Mouse (Mus musculus): ENCODE measurements around the gene Gp2. TPM values are rescaled to one million over a fixed set of nuclear protein-coding genes. Genes with fewer than 3 reads are reported as not detected.

Gp2 gene
- polyA plus RNA-seq (2015; fragmentation: Nextera tagmentation; extraction: Ambion mirVana), result not detected in 2 replicates

DNA sequence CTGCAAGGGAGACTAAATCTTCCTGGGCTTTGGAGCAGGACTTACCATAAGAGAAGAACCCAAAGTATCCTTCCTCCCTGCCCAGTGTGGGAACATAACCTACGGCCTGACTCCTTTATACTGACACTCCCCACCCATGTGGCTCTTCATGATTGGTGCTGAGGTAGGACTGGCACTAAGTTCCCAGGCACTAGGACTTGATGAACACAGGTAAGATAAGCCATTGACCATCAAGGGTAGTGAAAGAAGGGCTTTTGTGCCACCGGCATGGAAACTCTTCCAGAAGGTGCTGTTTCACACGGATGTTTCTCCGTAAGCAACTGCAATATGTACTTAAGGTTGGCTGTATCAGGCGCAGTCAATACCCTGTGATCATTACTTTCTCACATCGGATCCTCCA is at the start of gene Gp2:
Gp2 (minus strand) TSS at position 101 of the 400 bp plus-strand sequence.
- ATAC-seq (ENCODE audit: low FRiP score, low read depth), result no peak
- no peaks in the 10 kb centered on the region for H3K4me1 ChIP-seq
- 91% methylated on average over 6 of the region's 6 CpGs for WGBS

DNA sequence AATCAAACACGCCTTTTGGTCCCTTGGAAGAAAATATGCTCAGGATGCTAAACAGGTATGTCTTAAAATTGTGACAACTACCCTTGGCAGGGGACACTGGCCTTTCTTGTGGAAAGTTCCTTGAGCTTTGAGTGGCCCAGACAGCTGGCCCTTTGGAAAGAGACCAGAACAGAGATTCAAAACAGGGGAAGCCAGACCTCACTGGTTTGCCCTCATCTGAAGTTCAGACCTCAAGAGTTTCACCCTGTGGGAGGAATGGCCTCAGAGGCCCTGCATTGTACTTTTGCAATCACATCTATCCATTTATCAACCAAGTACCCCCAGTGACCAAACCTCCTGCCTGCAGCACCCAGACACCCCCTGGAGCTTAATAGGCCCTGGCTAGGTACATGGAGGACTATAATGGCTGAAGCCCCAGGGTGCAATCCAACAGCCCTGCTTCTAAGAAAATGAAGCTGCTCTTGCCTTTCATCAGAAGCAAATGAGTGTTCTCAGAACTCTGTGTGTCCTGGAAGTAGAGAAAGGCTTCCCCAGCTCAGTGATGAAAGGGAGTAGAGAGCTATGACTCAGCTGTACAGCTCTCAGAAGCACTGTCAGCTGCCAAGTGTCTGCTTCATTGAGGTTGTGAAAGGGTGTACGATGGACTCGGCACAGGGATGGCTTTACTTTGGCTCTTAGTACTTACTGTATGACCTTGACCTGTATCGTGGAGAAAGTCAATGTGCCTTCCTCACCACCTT is 31.1 kb upstream of the Gp2 start:
- H3K4me3 ChIP-seq, result no peak overlapping the region
- WGBS, result 83% methylated on average over 4 of the region's 4 CpGs

More for the DNA sequence above, at the start of gene Gp2:
- Histone ChIP-seq H3K27ac (no peak within 1 kb of the TSS), H3K4me2 (replicated peaks) (no peak within 1 kb of the TSS), H3K9ac (no peak within 1 kb of the TSS), H3K36me3 (no peaks in the 10 kb centered on the region), H3K27me3 (no peaks in the 10 kb centered on the region), H3K9me3 (no peaks in the 10 kb centered on the region), H3K4me3 (no peak within 1 kb of the TSS)

DNA sequence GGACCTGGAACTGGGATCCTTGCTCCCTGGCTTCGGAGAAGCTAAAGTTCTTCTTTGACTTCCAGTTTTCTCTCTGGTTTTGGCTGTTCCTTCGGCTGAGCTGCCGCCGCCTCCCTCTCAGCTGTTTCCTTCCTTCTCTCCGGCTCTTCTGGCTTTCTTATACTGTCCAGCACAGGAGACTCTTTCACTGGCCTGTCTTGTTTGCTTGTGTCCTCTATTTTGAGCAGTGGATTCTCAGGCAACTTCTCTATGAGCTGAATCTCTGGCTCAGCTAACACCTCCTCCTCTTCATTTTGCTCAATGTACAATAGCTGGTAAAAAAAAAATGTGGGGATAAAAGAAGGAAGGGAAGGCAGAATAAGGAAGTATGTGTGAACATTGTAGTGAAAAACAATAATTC is 27.6 kb upstream of the Gp2 start:
- Histone ChIP-seq H3K4me3 (no peak overlapping the region), H3K4me1 (no peaks in the 10 kb centered on the region), H3K36me3 (no peaks in the 10 kb centered on the region), H3K9ac (no peak overlapping the region), H3K27me3 (no peaks in the 10 kb centered on the region), H3K9me3 (no peaks in the 10 kb centered on the region), H3K4me2 (replicated peaks) (no peak overlapping the region), H3K27ac (no peak overlapping the region)
- 88% methylated on average over 5 of the region's 5 CpGs for WGBS
- no peak for ATAC-seq (ENCODE audit: low FRiP score, low read depth)

More for the DNA sequence above, 31.1 kb upstream of the Gp2 start:
- Histone ChIP-seq H3K27ac (no peak overlapping the region), H3K27me3 (no peaks in the 10 kb centered on the region), H3K9ac (no peak overlapping the region), H3K4me2 (replicated peaks) (no peak overlapping the region), H3K4me1 (no peaks in the 10 kb centered on the region), H3K9me3 (no peaks in the 10 kb centered on the region), H3K36me3 (no peaks in the 10 kb centered on the region)
- ATAC-seq (ENCODE audit: low FRiP score, low read depth), result no peak

DNA sequence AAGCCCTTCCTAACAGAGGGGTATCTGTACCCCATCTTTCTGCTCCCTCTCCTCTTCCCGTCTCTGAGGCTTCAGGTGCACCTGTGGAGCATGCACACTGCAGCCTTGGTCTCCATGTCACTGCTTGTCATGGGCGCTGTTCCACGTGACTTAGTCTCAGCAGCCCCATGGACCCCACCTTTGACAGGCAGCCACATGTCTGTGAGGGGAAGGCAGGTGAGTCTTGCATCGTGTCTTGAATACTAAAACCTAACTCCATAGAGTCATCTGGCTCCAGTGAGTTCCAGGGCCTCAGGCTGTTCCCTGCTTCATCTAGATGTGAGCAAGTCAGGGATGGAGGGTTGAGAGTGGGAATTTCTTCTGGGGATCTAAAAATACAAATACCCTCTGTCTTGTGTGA is 25.1 kb upstream of the Gp2 start:
- Histone ChIP-seq H3K36me3 (no peaks in the 10 kb centered on the region), H3K27ac (no peak overlapping the region), H3K9ac (no peak overlapping the region), H3K4me1 (no peaks in the 10 kb centered on the region), H3K27me3 (no peaks in the 10 kb centered on the region), H3K4me2 (replicated peaks) (no peak overlapping the region), H3K4me3 (no peak overlapping the region), H3K9me3 (no peaks in the 10 kb centered on the region)
- no peak for ATAC-seq (ENCODE audit: low FRiP score, low read depth)
- WGBS, result 73% methylated on average over 4 of the region's 4 CpGs

DNA sequence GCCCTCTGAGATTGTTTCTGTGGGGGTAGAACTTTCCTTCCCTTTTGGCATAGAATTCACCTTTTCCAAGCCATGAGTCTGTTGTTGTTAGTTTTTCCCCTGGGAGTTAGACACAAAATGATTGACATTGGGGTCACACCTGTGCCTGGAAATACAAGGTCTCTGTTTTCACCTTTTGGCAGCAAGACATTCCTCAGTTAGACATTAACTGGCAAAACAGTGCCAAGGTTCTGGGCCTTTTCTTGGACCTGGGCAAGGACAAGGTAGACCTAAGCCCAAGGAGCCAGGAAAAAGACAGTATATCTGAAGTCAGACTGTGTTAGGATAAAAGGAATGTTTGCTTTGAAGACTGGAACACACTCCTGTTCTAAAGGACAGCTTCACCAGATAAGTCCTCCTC is 20.2 kb upstream of the Gp2 start, which contains the start of gene Umod:
Umod (minus strand) TSS at position 27 of the 400 bp plus-strand sequence.
- Histone ChIP-seq H3K27me3 (no peaks in the 10 kb centered on the region), H3K4me2 (replicated peaks) (no peak within 1 kb of the TSS), H3K4me1 (no peaks in the 10 kb centered on the region), H3K36me3 (no peaks in the 10 kb centered on the region), H3K4me3 (no peak within 1 kb of the TSS), H3K27ac (no peak within 1 kb of the TSS), H3K9me3 (no peaks in the 10 kb centered on the region), H3K9ac (no peak within 1 kb of the TSS)
- no peak for ATAC-seq (ENCODE audit: low FRiP score, low read depth)

DNA sequence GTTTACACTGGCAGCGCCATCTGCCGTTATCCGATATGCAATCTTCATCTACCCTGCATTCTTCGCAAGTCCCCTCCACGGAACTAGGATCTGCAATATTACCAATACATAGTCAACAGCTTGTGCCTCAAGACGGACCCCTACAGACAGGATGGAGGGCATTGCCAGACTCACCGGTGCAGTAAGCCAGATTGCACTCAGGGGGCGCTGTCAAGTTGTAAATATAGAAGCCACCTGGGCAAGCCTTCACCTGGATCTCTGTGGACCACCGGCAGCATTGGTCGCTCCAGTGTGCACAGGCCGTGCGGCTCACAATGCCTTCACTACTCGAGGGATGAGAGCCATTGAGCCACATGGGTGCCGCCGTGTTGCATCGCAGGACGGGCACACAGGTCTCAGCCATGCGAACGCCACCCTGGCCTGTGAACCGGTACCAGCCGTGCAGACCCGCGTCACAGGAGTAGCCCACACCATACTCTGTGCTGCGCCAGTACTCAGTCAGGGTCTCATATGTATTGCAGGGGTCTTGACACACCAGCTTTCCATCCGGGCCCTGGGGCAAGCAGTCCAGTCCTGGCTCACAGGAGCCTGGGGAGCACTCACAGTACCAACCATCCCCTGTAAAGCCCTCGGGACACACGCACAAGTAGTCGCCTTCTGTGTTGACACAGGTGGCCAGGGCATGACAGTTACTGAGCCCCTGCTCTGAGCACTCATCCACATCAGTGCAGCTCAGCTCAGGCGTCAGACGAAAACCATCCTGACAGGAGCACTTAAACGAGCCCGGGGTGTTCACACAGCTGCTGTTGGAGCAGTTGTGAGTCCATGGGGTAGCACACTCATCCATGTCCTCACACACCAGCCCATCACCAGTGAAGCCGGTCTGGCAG is 17.7 kb upstream of the Gp2 start:
- Histone ChIP-seq H3K9ac (no peak overlapping the region), H3K27me3 (no peaks in the 10 kb centered on the region), H3K4me3 (no peak overlapping the region), H3K4me2 (replicated peaks) (no peak overlapping the region), H3K9me3 (no peaks in the 10 kb centered on the region), H3K4me1 (no peaks in the 10 kb centered on the region), H3K27ac (no peak overlapping the region), H3K36me3 (no peaks in the 10 kb centered on the region)
- 0 out of 2 replicates have a peak, but pooled peaks have one; percentile 19 for ATAC-seq (ENCODE audit: low FRiP score, low read depth)
- WGBS, result 78% methylated on average over 33 of the region's 33 CpGs

DNA sequence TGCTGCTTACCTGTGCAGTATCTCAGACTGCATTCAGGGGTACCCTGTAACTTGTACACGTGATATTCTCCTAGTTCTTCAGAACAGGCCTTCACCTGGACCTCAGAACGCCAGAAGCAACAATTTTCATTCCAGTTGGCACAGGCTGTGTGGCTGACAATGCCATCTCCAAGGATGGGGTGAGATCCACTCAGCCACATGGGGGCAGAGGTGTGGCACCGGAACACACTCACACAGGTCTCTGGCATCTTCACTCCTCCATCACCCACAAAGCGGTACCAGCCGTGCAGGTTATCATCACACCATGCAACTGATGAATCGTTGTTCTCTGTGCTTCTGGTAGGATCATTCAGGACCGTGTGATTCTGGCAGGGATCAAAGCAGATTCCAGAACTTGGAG is 4.9 kb downstream of the Gp2 start:
- H3K4me1 ChIP-seq, result no peaks in the 10 kb centered on the region
- H3K4me3 ChIP-seq, result no peak overlapping the region
- no peak overlapping the region for H3K27ac ChIP-seq
- H3K9me3 ChIP-seq, result no peaks in the 10 kb centered on the region
- WGBS, result 77% methylated on average over 7 of the region's 7 CpGs
- no peaks in the 10 kb centered on the region for H3K36me3 ChIP-seq
- no peak overlapping the region for H3K4me2 ChIP-seq (replicated peaks)
- no peak for ATAC-seq (ENCODE audit: low FRiP score, low read depth)
- no peak overlapping the region for H3K9ac ChIP-seq
- H3K27me3 ChIP-seq, result no peaks in the 10 kb centered on the region

DNA sequence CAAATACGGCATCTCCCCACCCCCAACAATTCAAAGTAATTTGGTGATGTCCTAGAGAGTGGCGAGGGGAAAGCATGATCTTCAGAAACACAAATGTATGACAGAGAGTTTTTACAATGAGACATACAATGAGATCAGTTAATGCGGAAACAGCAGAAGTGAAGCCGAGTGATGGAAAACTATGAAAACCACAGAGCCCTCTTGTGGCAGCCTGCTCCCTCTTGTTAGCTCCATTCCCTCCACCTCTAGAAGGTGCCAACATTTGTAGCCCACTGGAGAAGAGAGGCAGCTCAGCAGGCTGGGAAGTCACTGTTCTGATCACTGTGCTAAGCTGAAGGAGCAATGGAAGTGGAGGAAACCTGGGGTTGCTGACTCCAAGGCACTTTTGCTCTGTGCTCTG is 15.2 kb downstream of the Gp2 start:
- Histone ChIP-seq H3K27ac (no peak overlapping the region), H3K9me3 (no peaks in the 10 kb centered on the region), H3K36me3 (no peaks in the 10 kb centered on the region), H3K4me3 (no peak overlapping the region), H3K27me3 (no peaks in the 10 kb centered on the region), H3K9ac (no peak overlapping the region), H3K4me1 (no peaks in the 10 kb centered on the region), H3K4me2 (replicated peaks) (no peak overlapping the region)
- 70% methylated on average over 4 of the region's 4 CpGs for WGBS
- ATAC-seq (ENCODE audit: low FRiP score, low read depth), result no peak

DNA sequence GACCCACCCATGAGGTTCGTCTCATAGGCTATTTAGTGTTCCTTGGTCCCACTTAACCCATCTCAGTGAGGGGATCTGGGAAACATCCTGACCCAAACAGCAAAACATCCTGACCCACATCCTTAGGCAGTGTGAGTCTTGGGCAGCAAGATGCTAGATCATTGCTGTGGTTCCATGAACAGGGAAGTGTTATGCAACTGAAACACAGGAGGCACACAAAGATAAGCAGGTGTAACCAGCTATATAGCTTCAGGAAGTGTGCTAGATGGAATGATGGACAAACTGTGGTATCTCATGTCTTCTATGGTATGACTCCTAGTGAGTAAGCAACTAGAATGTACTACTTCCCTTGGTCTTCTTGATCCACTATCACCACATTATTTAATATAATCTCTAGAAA is 17.1 kb downstream of the Gp2 start:
- no peaks in the 10 kb centered on the region for H3K36me3 ChIP-seq
- no peaks in the 10 kb centered on the region for H3K27me3 ChIP-seq
- H3K4me2 ChIP-seq (replicated peaks), result no peak overlapping the region
- no peak overlapping the region for H3K4me3 ChIP-seq
- ATAC-seq (ENCODE audit: low FRiP score, low read depth), result no peak
- H3K9me3 ChIP-seq, result no peaks in the 10 kb centered on the region
- H3K9ac ChIP-seq, result no peak overlapping the region
- WGBS, result 91% methylated on average over 1 of the region's 1 CpGs
- no peaks in the 10 kb centered on the region for H3K4me1 ChIP-seq
- H3K27ac ChIP-seq, result no peak overlapping the region

DNA sequence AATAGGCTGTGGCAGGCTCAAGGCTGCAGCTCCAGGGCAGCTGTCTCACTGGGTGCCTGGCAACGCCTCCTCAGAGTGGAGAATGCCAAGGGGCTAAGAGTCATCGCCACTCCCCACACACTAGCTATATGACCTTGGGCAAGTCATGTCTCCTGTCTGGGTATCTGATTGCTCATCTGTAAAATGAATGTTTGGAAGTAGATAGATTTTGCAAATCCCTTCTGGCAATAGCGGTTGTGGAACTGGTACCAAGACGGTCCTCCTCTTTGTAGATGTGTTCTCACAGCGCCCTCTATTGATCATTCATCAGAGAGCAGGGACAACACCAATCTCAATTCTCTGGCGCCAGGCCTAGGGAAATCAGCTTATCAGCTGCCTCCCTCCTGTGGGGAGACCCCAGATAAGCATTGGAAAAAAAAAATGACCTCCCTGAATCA is 31.9 kb downstream of the Gp2 start:
- H3K4me1 ChIP-seq, result no peaks in the 10 kb centered on the region
- ATAC-seq (ENCODE audit: low FRiP score, low read depth), result no peak
- WGBS, result 17% methylated on average over 6 of the region's 6 CpGs
- no peaks in the 10 kb centered on the region for H3K36me3 ChIP-seq
- H3K9ac ChIP-seq, result no peak overlapping the region
- H3K4me2 ChIP-seq (replicated peaks), result no peak overlapping the region
- H3K9me3 ChIP-seq, result no peaks in the 10 kb centered on the region
- no peaks in the 10 kb centered on the region for H3K27me3 ChIP-seq
- H3K4me3 ChIP-seq, result no peak overlapping the region
- H3K27ac ChIP-seq, result no peak overlapping the region

DNA sequence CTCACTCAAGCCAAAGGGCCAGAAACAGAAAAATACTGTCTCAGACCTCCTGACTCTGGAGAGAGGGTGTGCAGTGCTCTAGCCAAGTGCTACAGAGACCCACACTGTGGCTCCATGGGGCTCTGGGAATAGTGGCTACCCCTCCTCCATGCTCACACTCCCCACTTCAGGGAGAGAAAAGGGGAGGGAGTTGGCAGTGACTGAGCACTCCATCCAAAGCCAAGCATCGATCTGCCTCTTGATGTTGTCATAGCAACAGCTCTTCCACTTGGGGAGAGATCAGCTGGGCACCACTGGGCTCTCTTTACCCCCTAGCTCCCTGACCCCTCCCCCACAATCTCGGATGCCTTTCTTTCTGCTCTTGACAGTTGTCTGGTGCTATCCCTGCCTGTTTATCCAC is 38.4 kb downstream of the Gp2 start:
- WGBS, result 11% methylated on average over 2 of the region's 2 CpGs

DNA sequence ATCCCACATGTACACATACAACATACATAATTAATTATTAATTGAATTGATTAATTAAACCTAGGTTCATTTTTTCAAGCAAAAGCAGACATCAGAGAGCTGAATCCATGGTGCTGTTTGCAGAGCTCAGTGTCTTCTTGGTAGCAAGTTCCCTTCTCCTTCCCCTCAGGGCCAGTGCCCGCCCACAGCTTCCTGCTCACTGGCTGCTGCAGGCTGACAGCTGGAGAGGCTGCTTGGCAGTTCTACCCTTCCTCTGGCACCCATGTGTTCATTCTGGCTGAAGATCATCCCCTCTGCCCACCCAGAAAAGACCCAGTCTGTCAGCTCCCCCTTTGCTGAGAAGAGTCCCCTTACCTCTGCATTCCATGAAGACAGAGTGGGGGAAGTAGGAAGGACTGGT is 40.6 kb downstream of the Gp2 start:
- no peaks in the 10 kb centered on the region for H3K36me3 ChIP-seq
- H3K9ac ChIP-seq, result no peak overlapping the region
- no peak overlapping the region for H3K4me3 ChIP-seq
- no peak overlapping the region for H3K4me2 ChIP-seq (replicated peaks)
- no peaks in the 10 kb centered on the region for H3K27me3 ChIP-seq
- no peak overlapping the region for H3K27ac ChIP-seq
- no peaks in the 10 kb centered on the region for H3K9me3 ChIP-seq
- WGBS, result 79% methylated on average over 1 of the region's 1 CpGs
- H3K4me1 ChIP-seq, result no peaks in the 10 kb centered on the region
- ATAC-seq (ENCODE audit: low FRiP score, low read depth), result no peak

More for the DNA sequence above, 38.4 kb downstream of the Gp2 start:
- Histone ChIP-seq H3K9me3 (no peaks in the 10 kb centered on the region), H3K4me2 (replicated peaks) (no peak overlapping the region), H3K9ac (no peak overlapping the region), H3K4me1 (no peaks in the 10 kb centered on the region), H3K4me3 (no peak overlapping the region), H3K27me3 (no peaks in the 10 kb centered on the region), H3K36me3 (no peaks in the 10 kb centered on the region), H3K27ac (no peak overlapping the region)
- no peak for ATAC-seq (ENCODE audit: low FRiP score, low read depth)
